Mouse (Mus musculus) limb, embryonic 14.5 days (tissue): ENCODE results near the gene Sdk2. TPM values are rescaled to one million over a fixed set of nuclear protein-coding genes. Genes with fewer than 3 reads are reported as not detected.

Experiments
- ATAC-seq: fragments of 200-750 bp; cut with Nextera tagmentation; 2 replicates; pipeline ENCODE4 v1.8.0; 2017; ENCODE audit warnings: low read depth, moderate number of reproducible peaks, moderate TSS enrichment; ENCODE audit not compliant: low FRiP score
- DNase-seq: peaks from one replicate; pipeline ENCODE4 v3.0.0-alpha.2; 2015; ENCODE audit warnings: low spot score
- H3K27ac ChIP-seq: fragments of 300-500 bp; sonication (generic); replicated peaks from 2 replicates; pipeline ENCODE4 v1.5.1; 2014; ENCODE audit warnings: low read depth, mild to moderate bottlenecking, low read length, moderate library complexity, mixed read lengths
- H3K27me3 ChIP-seq: fragments of 300-500 bp; sonication (generic); 2 replicates; pipeline ENCODE4 v1.6.1; 2014; ENCODE audit warnings: low read length, mixed read lengths; ENCODE audit not compliant: control insufficient read depth, insufficient read depth
- H3K36me3 ChIP-seq: fragments of 300-500 bp; sonication (generic); 2 replicates; pipeline ENCODE4 v1.6.1; 2014; ENCODE audit warnings: mild to moderate bottlenecking, low read length, moderate library complexity, mixed read lengths; ENCODE audit not compliant: control insufficient read depth, insufficient read depth
- H3K4me1 ChIP-seq: fragments of 300-500 bp; sonication (generic); 2 replicates; pipeline ENCODE4 v1.6.1; 2014; ENCODE audit warnings: antibody characterized with exemption, low read length, mixed read lengths; ENCODE audit not compliant: control insufficient read depth, insufficient read depth
- H3K4me2 ChIP-seq: fragments of 300-500 bp; sonication (generic); replicated peaks from 2 replicates; pipeline ENCODE4 v1.6.1; 2014; ENCODE audit warnings: low read depth, mild to moderate bottlenecking, low read length, moderate library complexity; ENCODE audit not compliant: severe bottlenecking
- H3K4me3 ChIP-seq: fragments of 300-500 bp; sonication (generic); replicated peaks from 2 replicates; pipeline ENCODE4 v1.5.1; 2014; ENCODE audit warnings: low read length
- H3K9ac ChIP-seq: fragments of 300-500 bp; sonication (generic); 2 replicates; pipeline ENCODE4 v1.6.1; 2014; ENCODE audit warnings: mild to moderate bottlenecking, low read depth, low read length, moderate library complexity; ENCODE audit not compliant: severe bottlenecking
- H3K9me3 ChIP-seq: fragments of 300-500 bp; sonication (generic); 2 replicates; pipeline ENCODE4 v1.6.1; 2016; ENCODE audit warnings: low read length; ENCODE audit not compliant: control insufficient read depth
- POLR2A ChIP-seq: fragments of 200-500 bp; IDR thresholded peaks from 2 replicates; pipeline ENCODE4 v1.8.0; 2012; ENCODE audit warnings: inconsistent platforms, mild to moderate bottlenecking, moderate library complexity, borderline replicate concordance; ENCODE audit not compliant: insufficient read depth, insufficient read length; ENCODE audit errors: extremely low read depth
- WGBS: fragments of 180-500 bp; shearing (Covaris S2); extraction: QIAGEN DNeasy Blood & Tissue Kit; methylation state at CpG from one replicate; pipeline ENCODE4 v1.1.7; 2014; 5-methylcytosine and 5-hydroxymethylcytosine counted together
- polyA plus RNA-seq, 2 experiments: library from polyadenylated mRNA; depleted of rRNA in 1 of 2; stranded (reverse) in 1 of 2; unstranded in 1 of 2; fragments of >200 nt; fragmentation: Nextera tagmentation in 1 of 2; extraction: Ambion mirVana in 1 of 2; gene quantifications; 2 replicates each; pipeline versions ENCODE4 v1.2.1 to v1.2.3; 2012 to 2014

Sdk2 gene
- polyA plus RNA-seq, 2 experiments = 8.0 to 11.6 TPM

DNA sequence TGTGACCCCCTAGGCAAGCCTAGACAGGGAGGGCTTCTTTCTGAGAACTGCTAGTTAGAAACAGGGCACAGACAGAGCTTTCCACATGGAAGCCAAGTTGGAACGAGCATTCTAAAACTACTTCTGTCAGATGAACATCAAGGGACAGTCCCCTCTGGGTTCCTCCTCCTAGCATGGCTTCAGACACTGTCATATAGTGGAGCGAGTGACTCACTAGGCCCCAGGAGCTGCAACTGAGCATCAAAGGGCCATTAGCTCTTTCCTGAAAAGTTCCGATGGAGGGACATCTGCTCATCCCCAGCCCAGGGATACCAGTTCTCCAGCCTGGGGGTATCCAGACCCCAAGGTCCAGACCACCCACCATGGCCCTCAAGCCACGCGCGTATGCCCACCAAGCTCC, 185.0 kb downstream of the Sdk2 start:
- DNase-seq = no peak
- Histone ChIP-seq H3K4me3 (no peak overlapping the region), H3K9ac (no peak overlapping the region), H3K9me3 (no peaks in the 10 kb centered on the region), H3K27ac (no peak overlapping the region), H3K27me3 (no peaks in the 10 kb centered on the region), H3K4me1 (peaks cover 13% of the 10 kb centered on the region), H3K36me3 (0 out of 2 replicates have a peak, but pooled peaks cover 3% of the 10 kb centered on the region), H3K4me2 (no peak overlapping the region)
- 82% methylated on average over 6 of the region's 6 CpGs for WGBS
- no peak for TF ChIP-seq POLR2A
- ATAC-seq = no peak

DNA sequence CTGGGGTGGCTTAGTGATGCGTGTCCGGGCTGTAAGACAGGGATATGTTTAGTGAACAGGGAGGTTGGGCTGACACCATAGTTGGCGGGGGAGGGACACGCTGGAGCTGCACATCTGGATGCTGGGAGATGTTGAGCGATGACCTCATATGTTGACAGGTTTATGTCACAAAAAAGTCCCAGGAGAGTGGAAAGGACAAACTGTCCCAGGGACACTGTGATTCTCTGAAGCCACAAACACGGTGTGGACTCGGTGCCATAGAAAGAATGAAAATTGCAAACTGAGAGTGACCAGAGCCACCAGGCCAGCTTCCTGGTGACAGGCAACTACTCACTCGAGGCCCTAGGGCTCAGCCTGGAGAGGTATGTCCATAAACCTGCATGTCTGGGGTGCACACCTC, 199.8 kb downstream of the Sdk2 start:
- WGBS = 89% methylated on average over 8 of the region's 8 CpGs
- no peak overlapping the region for H3K27ac ChIP-seq
- H3K27me3 ChIP-seq = no peaks in the 10 kb centered on the region
- no peak for TF ChIP-seq POLR2A
- no peaks in the 10 kb centered on the region for H3K4me1 ChIP-seq
- no peak for DNase-seq
- ATAC-seq = no peak
- H3K4me3 ChIP-seq = no peak overlapping the region
- H3K36me3 ChIP-seq = no peaks in the 10 kb centered on the region; the same call in none of the 2 replicates
- H3K4me2 ChIP-seq = no peak overlapping the region
- H3K9ac ChIP-seq = no peak overlapping the region
- no peaks in the 10 kb centered on the region for H3K9me3 ChIP-seq

DNA sequence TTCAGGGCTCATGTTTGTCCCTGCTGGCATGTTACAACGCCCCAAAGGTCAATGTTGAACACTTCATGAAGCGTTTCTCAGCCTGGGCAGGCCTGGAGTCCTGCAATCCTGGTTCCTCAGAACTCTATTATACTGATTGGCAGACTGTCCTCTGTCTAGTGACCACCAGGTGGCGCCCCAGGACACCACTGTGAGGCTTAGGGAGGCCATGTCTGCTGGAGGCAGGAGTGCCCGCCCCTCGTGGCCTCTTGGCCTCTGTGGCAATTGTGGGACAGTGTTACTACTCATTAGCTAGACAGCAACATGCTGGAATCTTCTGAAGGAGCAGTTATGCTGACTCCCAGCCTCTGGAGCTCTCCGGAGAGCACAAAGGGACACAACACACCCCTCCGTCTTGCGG, 201.2 kb downstream of the Sdk2 start:
- no peak overlapping the region for H3K4me2 ChIP-seq
- H3K27ac ChIP-seq = no peak overlapping the region
- WGBS = 35% methylated on average over 8 of the region's 8 CpGs
- ATAC-seq (peak; percentile 67), DNase-seq (peak; percentile 90)
- H3K4me3 ChIP-seq = no peak overlapping the region
- H3K9me3 ChIP-seq = no peaks in the 10 kb centered on the region
- H3K36me3 ChIP-seq = no peaks in the 10 kb centered on the region; the same call in none of the 2 replicates
- TF ChIP-seq POLR2A = no peak
- no peaks in the 10 kb centered on the region for H3K4me1 ChIP-seq
- H3K9ac ChIP-seq = no peak overlapping the region
- H3K27me3 ChIP-seq = no peaks in the 10 kb centered on the region

DNA sequence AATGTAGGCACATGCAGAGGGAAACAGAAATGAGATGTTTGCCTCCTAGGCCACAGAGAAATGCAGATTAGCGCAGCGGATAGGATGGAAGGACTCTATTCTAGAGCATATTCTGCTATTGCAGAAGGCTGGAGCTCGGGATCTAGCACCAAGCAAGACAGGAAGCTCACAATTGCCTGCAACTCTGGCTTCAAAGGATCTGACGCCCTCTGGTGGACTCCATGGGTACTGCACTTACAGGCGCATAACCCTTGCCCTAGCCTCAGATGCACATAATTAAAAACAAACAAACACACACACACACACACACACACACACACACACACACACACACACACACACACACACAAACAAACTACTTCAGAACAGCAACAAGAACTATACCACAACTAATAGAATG, 203.4 kb downstream of the Sdk2 start:
- no peak overlapping the region for H3K4me3 ChIP-seq
- no peaks in the 10 kb centered on the region; the same call in none of the 2 replicates for H3K36me3 ChIP-seq
- DNase-seq (no peak), ATAC-seq (no peak)
- no peak overlapping the region for H3K9ac ChIP-seq
- 71% methylated on average over 5 of the region's 5 CpGs for WGBS
- H3K4me2 ChIP-seq = no peak overlapping the region
- no peak overlapping the region for H3K27ac ChIP-seq
- no peak for TF ChIP-seq POLR2A
- no peaks in the 10 kb centered on the region for H3K27me3 ChIP-seq
- no peaks in the 10 kb centered on the region for H3K4me1 ChIP-seq
- H3K9me3 ChIP-seq = no peaks in the 10 kb centered on the region

DNA sequence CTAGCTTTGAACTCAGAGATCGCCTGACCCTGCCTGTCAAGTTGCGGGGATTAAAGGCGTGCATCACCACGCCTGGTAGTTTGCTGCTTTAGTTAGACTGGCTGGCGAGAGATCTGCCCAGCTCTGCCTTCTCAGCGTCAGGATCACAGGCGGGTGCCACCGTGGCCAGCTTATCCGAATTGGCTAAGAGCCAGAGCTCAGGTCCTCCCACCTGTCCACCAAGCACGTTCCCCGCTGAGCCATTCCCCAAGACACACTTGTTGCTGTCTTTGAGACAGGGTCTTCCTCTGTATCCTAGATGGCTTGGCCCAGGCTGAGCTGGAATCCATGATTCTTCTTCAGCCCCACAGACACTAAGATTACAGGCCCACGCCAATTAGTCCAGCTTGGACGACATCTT, 211.2 kb downstream of the Sdk2 start:
- no peak for TF ChIP-seq POLR2A
- no peak overlapping the region for H3K4me2 ChIP-seq
- H3K4me3 ChIP-seq = no peak overlapping the region
- WGBS = 79% methylated on average over 13 of the region's 13 CpGs
- no peaks in the 10 kb centered on the region for H3K4me1 ChIP-seq
- ATAC-seq (no peak), DNase-seq (no peak)
- no peak overlapping the region for H3K9ac ChIP-seq
- H3K9me3 ChIP-seq = no peaks in the 10 kb centered on the region
- no peak overlapping the region for H3K27ac ChIP-seq
- H3K27me3 ChIP-seq = no peaks in the 10 kb centered on the region
- H3K36me3 ChIP-seq = peaks cover 7% of the 10 kb centered on the region

DNA sequence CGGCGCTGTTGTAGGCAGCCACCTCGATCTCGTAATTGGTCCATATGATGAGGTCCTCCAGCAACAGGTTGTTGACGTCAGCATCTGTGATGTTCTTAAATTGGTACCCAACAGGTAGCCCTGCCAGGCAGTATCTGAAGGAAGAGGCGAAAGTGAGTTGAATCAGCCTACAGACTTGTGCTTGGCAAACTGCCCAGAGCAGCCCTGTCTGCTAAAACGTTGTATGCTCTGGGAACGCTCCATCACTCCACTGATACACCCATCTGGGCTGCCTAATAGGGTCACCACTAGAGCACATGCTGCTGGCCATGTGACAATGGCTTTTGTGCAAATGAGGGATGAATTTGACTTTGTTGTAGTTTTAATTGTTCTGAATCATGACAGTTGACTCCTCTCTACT, 215.1 kb downstream of the Sdk2 start:
- peaks cover 7% of the 10 kb centered on the region for H3K36me3 ChIP-seq
- no peaks in the 10 kb centered on the region for H3K27me3 ChIP-seq
- H3K27ac ChIP-seq = no peak overlapping the region
- no peak for TF ChIP-seq POLR2A
- WGBS = 70% methylated on average over 8 of the region's 8 CpGs
- no peaks in the 10 kb centered on the region for H3K9me3 ChIP-seq
- H3K4me2 ChIP-seq = no peak overlapping the region
- ATAC-seq = no peak
- peak; percentile 20 for DNase-seq
- no peak overlapping the region for H3K9ac ChIP-seq
- H3K4me1 ChIP-seq = 0 out of 2 replicates have a peak, but pooled peaks cover 3% of the 10 kb centered on the region
- no peak overlapping the region for H3K4me3 ChIP-seq
